In genomic region chr1:130633316-130633715, GRCm38 (mm10) we compare ENCODE assay signal across 9 mouse cellular contexts. TPM values are rescaled to one million over a fixed set of nuclear protein-coding genes. Genes with fewer than 3 reads are reported as not detected.
"Had no signal": no experiment of that assay in that cellular context is flagged by ENCODE, and none has a peak within 500 bp of the region (broad histone marks: within the 10 kb centered on the region; RNA-seq: fewer than 3 reads in every experiment).

No protein-coding gene starts in this region.

RNA-seq across cellular contexts. Expression of gene Zp3r, which starts 3.9 kb away (rescaled TPM):
- polyA plus RNA-seq: kidney, postnatal 0 days; limb, embryonic 12.5 days; liver, embryonic 13.5 days; liver, postnatal 0 days; lung, postnatal 0 days; midbrain, embryonic 10.5 days; midbrain, embryonic 14.5 days; neural tube, embryonic 12.5 days had no signal

RNA-seq across cellular contexts. Expression of gene C4bp, which starts 28.1 kb away (rescaled TPM):
- polyA plus RNA-seq: limb, embryonic 12.5 days; midbrain, embryonic 10.5 days; midbrain, embryonic 14.5 days; myocyte; neural tube, embryonic 12.5 days had no signal
